Comparison of ENCODE assay signal across 31 mouse cellular contexts in genomic region chr5:147312830-147313685, GRCm38 (mm10). TPM values are rescaled to one million over a fixed set of nuclear protein-coding genes. Genes with fewer than 3 reads are reported as not detected.
DNase-seq lines count a peak whose midpoint lies in the region; ATAC-seq and TF ChIP-seq lines count a peak whose summit lies in the region.
"Had no signal": no experiment of that assay in that cellular context is flagged by ENCODE, and none has a peak within 500 bp of the region (broad histone marks: within the 10 kb centered on the region; RNA-seq: fewer than 3 reads in every experiment).

No protein-coding gene starts in this region.

- H3K36me3 ChIP-seq in hindbrain, embryonic 10.5 days, result no peaks in the 10 kb centered on the region
- no peaks in the 10 kb centered on the region for H3K36me3 ChIP-seq in hindbrain, postnatal 0 days (ENCODE audit: insufficient read depth, low read length)
- no peaks in the 10 kb centered on the region for H3K36me3 ChIP-seq in ES-E14 (ENCODE audit: control insufficient read depth, insufficient read depth, low read length, poor library complexity, severe bottlenecking)
- H3K36me3 ChIP-seq in intestine, embryonic 14.5 days (ENCODE audit: control insufficient read depth, insufficient read depth, low read length), result no peaks in the 10 kb centered on the region
- H3K36me3 ChIP-seq in limb, embryonic 11.5 days (ENCODE audit: control insufficient read depth, insufficient read depth, low read length), result no peaks in the 10 kb centered on the region
- H3K36me3 ChIP-seq: embryonic facial prominence, embryonic 15.5 days; hindbrain, embryonic 12.5 days; kidney, embryonic 15.5 days; midbrain, embryonic 13.5 days; neural tube, embryonic 13.5 days had no signal

- H3K9me3 ChIP-seq in hindbrain, embryonic 10.5 days, result no peaks in the 10 kb centered on the region
- H3K9me3 ChIP-seq in hindbrain, postnatal 0 days (ENCODE audit: low read length), result no peaks in the 10 kb centered on the region
- H3K9me3 ChIP-seq in ES-E14 (ENCODE audit: control insufficient read depth, insufficient read depth, low read depth, low read length), result no peaks in the 10 kb centered on the region
- H3K9me3 ChIP-seq in intestine, embryonic 14.5 days (ENCODE audit: control insufficient read depth, low read length), result no peaks in the 10 kb centered on the region
- H3K9me3 ChIP-seq in limb, embryonic 11.5 days (ENCODE audit: control insufficient read depth, low read length), result no peaks in the 10 kb centered on the region
- H3K9me3 ChIP-seq: embryonic facial prominence, embryonic 15.5 days; hindbrain, embryonic 12.5 days; kidney, embryonic 15.5 days; midbrain, embryonic 13.5 days; neural tube, embryonic 13.5 days had no signal

- no peak overlapping the region for H3K9ac ChIP-seq in hindbrain, postnatal 0 days (replicated peaks; ENCODE audit: low read length)
- H3K9ac ChIP-seq in ES-E14 (ENCODE audit: insufficient read depth, low read depth, low read length, poor library complexity, severe bottlenecking), result no peak overlapping the region
- no peak overlapping the region for H3K9ac ChIP-seq in intestine, embryonic 14.5 days (ENCODE audit: low read length)
- H3K9ac ChIP-seq in limb, embryonic 11.5 days (ENCODE audit: low read length), result no peak overlapping the region
- H3K9ac ChIP-seq: embryonic facial prominence, embryonic 15.5 days; hindbrain, embryonic 12.5 days; kidney, embryonic 15.5 days; midbrain, embryonic 13.5 days; neural tube, embryonic 13.5 days had no signal

- in situ Hi-C loops in ES-E14 (cut with MboI; ENCODE audit: low sequenced_read_pairs in 2 of 2, unreplicated experiment in 2 of 2), result loop anchor here in 1 of 2 experiments (10.0 kb wide), 1 partner anchor 398 kb away; no protein-coding TSS in a partner anchor

- no peak overlapping the region for H3K4me2 ChIP-seq in hindbrain, postnatal 0 days (ENCODE audit: low read depth, low read length)
- peak overlapping the region; percentile 29 for H3K4me2 ChIP-seq in intestine, embryonic 14.5 days (ENCODE audit: low read length)
- H3K4me2 ChIP-seq in limb, embryonic 11.5 days (ENCODE audit: low read depth, severe bottlenecking), result no peak overlapping the region
- H3K4me2 ChIP-seq: embryonic facial prominence, embryonic 15.5 days; heart, embryonic 11.5 days; hindbrain, embryonic 12.5 days; kidney, embryonic 15.5 days; midbrain, embryonic 13.5 days; neural tube, embryonic 13.5 days had no signal

- H3K27ac ChIP-seq in hindbrain, embryonic 10.5 days, result no peak overlapping the region
- no peak overlapping the region for H3K27ac ChIP-seq in hindbrain, postnatal 0 days
- H3K27ac ChIP-seq in ES-E14 (ENCODE audit: insufficient read depth, low read depth, low read length, poor library complexity, severe bottlenecking), result no peak overlapping the region
- no peak overlapping the region for H3K27ac ChIP-seq in intestine, embryonic 14.5 days (ENCODE audit: low read depth)
- H3K27ac ChIP-seq in limb, embryonic 11.5 days (replicated peaks; ENCODE audit: low read depth, low read length), result no peak overlapping the region
- H3K27ac ChIP-seq: embryonic facial prominence, embryonic 15.5 days; hindbrain, embryonic 12.5 days; kidney, embryonic 15.5 days; midbrain, embryonic 13.5 days; neural tube, embryonic 13.5 days had no signal

- WGBS in hindbrain, embryonic 10.5 days, result 1% methylated on average over 27 of the region's 27 CpGs
- WGBS in hindbrain, postnatal 0 days, result 2% methylated on average over 27 of the region's 27 CpGs
- WGBS in intestine, embryonic 14.5 days, result 2% methylated on average over 27 of the region's 27 CpGs
- WGBS in limb, embryonic 11.5 days, result 2% methylated on average over 27 of the region's 27 CpGs

- no peak for TF ChIP-seq CTCF in hindbrain, postnatal 0 days (IDR thresholded peaks at IDR 0.05; ENCODE audit: low read depth)

- DNase-seq in hindbrain, embryonic 10.5 days (ENCODE audit: low spot score), result peak; percentile 39
- DNase-seq in hindbrain, postnatal 0 days (ENCODE audit: low spot score), result no peak
- DNase-seq in ES-E14 (ENCODE audit: low read depth, low spot score), result no peak
- no peak for DNase-seq in intestine, embryonic 14.5 days (ENCODE audit: low spot score)
- peak; percentile 45 for DNase-seq in limb, embryonic 11.5 days (ENCODE audit: low spot score)
- DNase-seq in kidney, adult 11 months, result no peak
- no peak for DNase-seq in heart, postnatal 10 days
- DNase-seq: adrenal gland, adult 8-10 months; B cell, adult 2 months; cerebellum, adult 18-20 months; cerebellum, postnatal 14 days; left cerebral cortex, postnatal 4 days; lung, adult 18-20 months; lung, postnatal 14 days; thymus, adult 18-20 months; thymus, postnatal 36 days had no signal

- H3K4me3 ChIP-seq in hindbrain, embryonic 10.5 days, result no peak overlapping the region
- no peak overlapping the region for H3K4me3 ChIP-seq in hindbrain, postnatal 0 days (ENCODE audit: low read length)
- H3K4me3 ChIP-seq in ES-E14 (ENCODE audit: insufficient read depth in 1 of 2, low read depth in 1 of 2, low read length in 2 of 2, poor library complexity in 1 of 2, severe bottlenecking in 1 of 2), result no peak overlapping the region
- H3K4me3 ChIP-seq in intestine, embryonic 14.5 days (ENCODE audit: low read depth, low read length), result 0 out of 2 replicates have a peak overlapping the region, but pooled peaks have one; percentile 8
- H3K4me3 ChIP-seq in limb, embryonic 11.5 days (ENCODE audit: low read depth, low read length), result no peak overlapping the region
- H3K4me3 ChIP-seq: embryonic facial prominence, embryonic 15.5 days; hindbrain, embryonic 12.5 days; kidney, embryonic 15.5 days; midbrain, embryonic 13.5 days; neural tube, embryonic 13.5 days had no signal

- no peak for ATAC-seq in hindbrain, postnatal 0 days
- ATAC-seq in intestine, embryonic 14.5 days (replicated peaks; ENCODE audit: low FRiP score, low TSS enrichment, low read depth), result no peak
- no peak for ATAC-seq in limb, embryonic 11.5 days (ENCODE audit: insufficient number of reproducible peaks, low FRiP score, low TSS enrichment, low read depth)
- ATAC-seq: activated CD4-positive, CD25-positive, alpha-beta regulatory T cell, adult 4 months; inflammation-experienced regulatory T-cells, adult 6 months; midbrain, embryonic 13.5 days had no signal

- no peaks in the 10 kb centered on the region; the same call in 1 of the 2 replicates for H3K4me1 ChIP-seq in hindbrain, embryonic 10.5 days (replicated peaks)
- H3K4me1 ChIP-seq in hindbrain, postnatal 0 days (ENCODE audit: insufficient read depth, low read length), result no peaks in the 10 kb centered on the region
- H3K4me1 ChIP-seq in ES-E14 (ENCODE audit: control insufficient read depth in 2 of 2, insufficient read depth in 2 of 2, low read length in 2 of 2, poor library complexity in 1 of 2), result peaks cover 0 to 4% of the 10 kb centered on the region in 2 experiments; a peak in 1 of 4 replicates
- no peaks in the 10 kb centered on the region for H3K4me1 ChIP-seq in intestine, embryonic 14.5 days (replicated peaks; ENCODE audit: control insufficient read depth, insufficient read depth, low read length)
- no peaks in the 10 kb centered on the region for H3K4me1 ChIP-seq in limb, embryonic 11.5 days (ENCODE audit: control insufficient read depth, insufficient read depth, low read length)

- intact Hi-C loops in heart, postnatal 10 days (cut with DNase I), result loop anchor here (10.0 kb wide), 1 partner anchor 638 kb away; no protein-coding TSS in a partner anchor

- H3K27me3 ChIP-seq in hindbrain, embryonic 10.5 days (ENCODE audit: insufficient read depth, poor library complexity, severe bottlenecking), result peaks cover 100% of the 10 kb centered on the region
- peaks cover 99% of the 10 kb centered on the region for H3K27me3 ChIP-seq in hindbrain, postnatal 0 days (ENCODE audit: insufficient read depth, low read length)
- peaks cover 99% of the 10 kb centered on the region for H3K27me3 ChIP-seq in intestine, embryonic 14.5 days (replicated peaks; ENCODE audit: control insufficient read depth, insufficient read depth, low read length)
- peaks cover 98% of the 10 kb centered on the region for H3K27me3 ChIP-seq in limb, embryonic 11.5 days (ENCODE audit: control insufficient read depth, insufficient read depth, low read length)

TF ChIP-seq in ES-E14, 5 proteins besides CTCF, POLR2A, EP300 and RAD21:
- TF ChIP-seq ZNF384 (IDR thresholded peaks at IDR 0.05; ENCODE audit: low read depth, low read length), result no peak
- peak; percentile 89 for TF ChIP-seq MAFK (IDR thresholded peaks at IDR 0.05; ENCODE audit: insufficient read depth, low read depth, low read length)
- no peak for TF ChIP-seq CHD2 (IDR thresholded peaks at IDR 0.05; ENCODE audit: low read depth, low read length)
- TF ChIP-seq HCFC1 (IDR thresholded peaks at IDR 0.05; ENCODE audit: borderline replicate concordance, insufficient read depth, low read length), result no peak
- TF ChIP-seq ZC3H11A (IDR thresholded peaks at IDR 0.05; ENCODE audit: borderline replicate concordance, low read depth, low read length), result no peak

RNA-seq across cellular contexts. Expression of gene Cdx2, which starts 6.0 kb away (rescaled TPM):
- polyA plus RNA-seq in hindbrain, embryonic 10.5 days (2016; fragmentation: Nextera tagmentation; extraction: Ambion mirVana), result not detected in 2 replicates
- not detected in 2 replicates for total RNA-seq in hindbrain, postnatal 0 days (2014; rRNA removed)
- polyA plus RNA-seq in hindbrain, postnatal 0 days (2015; fragmentation: Nextera tagmentation; extraction: Ambion mirVana), result not detected in 2 replicates
- 2.8 and 5.4 TPM in 2 replicates for total RNA-seq in ES-E14 (2012; rRNA removed)
- 24.0 and 30.2 TPM in 2 replicates for polyA plus RNA-seq in intestine, embryonic 14.5 days (2014; fragmentation: Nextera tagmentation; extraction: Ambion mirVana)
- polyA plus RNA-seq in limb, embryonic 11.5 days (2014; fragmentation: Nextera tagmentation; extraction: Ambion mirVana), result not detected in 2 replicates
- total RNA-seq in heart, postnatal 10 days (2021), result not detected
- total RNA-seq: adrenal gland, adult 8-10 months; gastrocnemius, postnatal 4 days; layer of hippocampus, postnatal 10 days; left cerebral cortex, adult 8-10 months; left cerebral cortex, postnatal 4 days; liver, adult 2 months; megakaryocyte, adult 5-6 weeks had no signal
- polyA plus RNA-seq: activated CD4-positive, CD25-positive, alpha-beta regulatory T cell, adult 4 months; embryonic facial prominence, embryonic 15.5 days; heart, embryonic 11.5 days; heart, postnatal 0 days; hindbrain, embryonic 12.5 days; inflammation-experienced regulatory T-cells, adult 6 months; kidney, embryonic 15.5 days; midbrain, embryonic 13.5 days; neural tube, embryonic 13.5 days had no signal

RNA-seq across cellular contexts. Expression of gene Urad, which starts 9.2 kb away (rescaled TPM):
- not detected in 2 replicates for polyA plus RNA-seq in hindbrain, embryonic 10.5 days (2016; fragmentation: Nextera tagmentation; extraction: Ambion mirVana)
- total RNA-seq in hindbrain, postnatal 0 days (2014; rRNA removed), result not detected in 2 replicates
- not detected in 2 replicates for polyA plus RNA-seq in hindbrain, postnatal 0 days (2015; fragmentation: Nextera tagmentation; extraction: Ambion mirVana)
- total RNA-seq in ES-E14 (2012; rRNA removed), result not detected in 2 replicates
- 1.6 and 1.7 TPM in 2 replicates for polyA plus RNA-seq in intestine, embryonic 14.5 days (2014; fragmentation: Nextera tagmentation; extraction: Ambion mirVana)
- polyA plus RNA-seq in limb, embryonic 11.5 days (2014; fragmentation: Nextera tagmentation; extraction: Ambion mirVana), result not detected in 2 replicates
- total RNA-seq in heart, postnatal 10 days (2021), result not detected
- total RNA-seq: gastrocnemius, postnatal 4 days; layer of hippocampus, postnatal 10 days; left cerebral cortex, adult 8-10 months; left cerebral cortex, postnatal 4 days; megakaryocyte, adult 5-6 weeks had no signal
- polyA plus RNA-seq: activated CD4-positive, CD25-positive, alpha-beta regulatory T cell, adult 4 months; embryonic facial prominence, embryonic 15.5 days; heart, embryonic 11.5 days; heart, postnatal 0 days; hindbrain, embryonic 12.5 days; inflammation-experienced regulatory T-cells, adult 6 months; kidney, embryonic 15.5 days; midbrain, embryonic 13.5 days; neural tube, embryonic 13.5 days; stomach, embryonic 16.5 days had no signal

RNA-seq across cellular contexts. Expression of gene Pdx1, which starts 43.3 kb away (rescaled TPM):
- polyA plus RNA-seq in hindbrain, embryonic 10.5 days (2016; fragmentation: Nextera tagmentation; extraction: Ambion mirVana), result not detected in 2 replicates
- not detected in 2 replicates for total RNA-seq in hindbrain, postnatal 0 days (2014; rRNA removed)
- polyA plus RNA-seq in hindbrain, postnatal 0 days (2015; fragmentation: Nextera tagmentation; extraction: Ambion mirVana), result not detected in 2 replicates
- total RNA-seq in ES-E14 (2012; rRNA removed), result 0.09 TPM in 1 of 2 replicates, not detected in the other
- 0.79 and 6.4 TPM in 2 replicates for polyA plus RNA-seq in intestine, embryonic 14.5 days (2014; fragmentation: Nextera tagmentation; extraction: Ambion mirVana)
- not detected in 2 replicates for polyA plus RNA-seq in limb, embryonic 11.5 days (2014; fragmentation: Nextera tagmentation; extraction: Ambion mirVana)
- not detected for total RNA-seq in heart, postnatal 10 days (2021)
- total RNA-seq: adrenal gland, adult 8-10 months; gastrocnemius, postnatal 4 days; layer of hippocampus, postnatal 10 days; left cerebral cortex, adult 8-10 months; left cerebral cortex, postnatal 4 days; liver, adult 2 months; megakaryocyte, adult 5-6 weeks had no signal
- polyA plus RNA-seq: activated CD4-positive, CD25-positive, alpha-beta regulatory T cell, adult 4 months; embryonic facial prominence, embryonic 15.5 days; heart, embryonic 11.5 days; heart, postnatal 0 days; hindbrain, embryonic 12.5 days; inflammation-experienced regulatory T-cells, adult 6 months; kidney, embryonic 15.5 days; liver, adult 2 months; midbrain, embryonic 13.5 days; neural tube, embryonic 13.5 days had no signal

Comparison
In these comparisons a context has a peak if more than half of its experiments do, and no peak if none do; other contexts are left out.
1. DNase-seq: peak in hindbrain, embryonic 10.5 days (single experiment) and limb, embryonic 11.5 days (single experiment); none in hindbrain, postnatal 0 days (single experiment), ES-E14 (single experiment), intestine, embryonic 14.5 days (single experiment), kidney, adult 11 months (single experiment) and heart, postnatal 10 days (0 of 2).
2. RNA of gene Cdx2, which starts 6.0 kb away (polyA plus RNA-seq): 24.0 to 30.2 TPM in intestine, embryonic 14.5 days; not detected in hindbrain, embryonic 10.5 days, not detected in hindbrain, postnatal 0 days and not detected in limb, embryonic 11.5 days; every median in the first group is over 10 times any median in the second.